Mouse (Mus musculus): ENCODE data around the gene Ube2i. TPM values are rescaled to one million over a fixed set of nuclear protein-coding genes. Genes with fewer than 3 reads are reported as not detected.
"Not testable (repeated sequence)": the region's sequence is repeated elsewhere in the genome, so short reads cannot be mapped to it uniquely, and the experiment has no call there.

The Ube2i gene
- polyA plus RNA-seq, 1 experiment from 2014 or later, result 781 TPM

- ATAC-seq (ENCODE audit: low FRiP score) (no peak), DNase-seq (ENCODE audit: low spot score) (no peak)
- 89% methylated on average over 16 of the region's 16 CpGs for WGBS
- Histone ChIP-seq H3K4me3 (ENCODE audit: low read depth, low read length) (no peak overlapping the region), H3K27ac (ENCODE audit: low read depth, low read length) (no peak overlapping the region), H3K9me3 (ENCODE audit: control insufficient read depth, low read length) (no peaks in the 10 kb centered on the region), H3K27me3 (ENCODE audit: control insufficient read depth, insufficient read depth, low read length) (no peaks in the 10 kb centered on the region), H3K9ac (ENCODE audit: low read depth, low read length) (no peak overlapping the region), H3K4me2 (replicated peaks; ENCODE audit: low read depth, low read length) (no peak overlapping the region), H3K4me1 (replicated peaks; ENCODE audit: control insufficient read depth, insufficient read depth, low read length) (peaks cover 7% of the 10 kb centered on the region), H3K36me3 (ENCODE audit: control insufficient read depth, insufficient read depth, low read length) (peaks cover 8% of the 10 kb centered on the region)
Observed at GRCm38 (mm10) chr17:25244239-25244638, 30.2 kb downstream of the Ube2i start.

DNA sequence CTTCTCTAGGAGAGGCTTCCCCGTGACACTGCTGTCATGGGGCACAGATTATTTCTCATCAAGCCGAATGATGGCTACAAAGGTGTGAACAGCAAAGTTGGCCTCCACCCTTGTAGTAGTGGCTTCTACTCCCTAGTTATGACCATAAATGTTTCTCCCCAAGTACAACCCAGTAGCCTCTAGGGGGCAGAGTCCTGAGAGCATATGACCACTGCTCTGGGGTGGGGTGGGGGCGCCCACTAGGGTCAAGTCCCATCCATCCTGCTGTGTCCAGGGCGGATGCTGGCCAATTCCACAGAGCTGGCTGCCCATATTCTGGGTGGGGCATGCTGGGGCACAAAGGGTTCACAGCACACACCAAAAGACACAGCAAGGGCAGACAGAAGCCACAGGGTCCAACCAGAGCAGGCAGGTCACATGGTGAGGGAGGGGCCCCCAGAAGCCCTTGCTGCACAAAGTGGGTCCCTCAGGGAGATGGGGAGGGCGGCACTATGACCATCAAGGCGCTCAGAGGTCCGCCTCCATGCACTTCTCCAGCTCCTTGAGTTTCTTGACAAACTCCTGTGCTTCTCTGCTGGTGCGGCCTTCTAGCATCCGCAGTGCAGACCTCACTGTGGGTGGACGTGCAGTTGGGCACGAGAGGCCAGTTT lies 31.2 kb downstream of the Ube2i start:
- Histone ChIP-seq H3K27me3 (ENCODE audit: control insufficient read depth, insufficient read depth, low read length) (no peaks in the 10 kb centered on the region), H3K9me3 (ENCODE audit: control insufficient read depth, low read length) (no peaks in the 10 kb centered on the region), H3K4me3 (ENCODE audit: low read depth, low read length) (no peak overlapping the region), H3K36me3 (ENCODE audit: control insufficient read depth, insufficient read depth, low read length) (peaks cover 8% of the 10 kb centered on the region), H3K9ac (ENCODE audit: low read depth, low read length) (no peak overlapping the region), H3K4me2 (replicated peaks; ENCODE audit: low read depth, low read length) (no peak overlapping the region), H3K27ac (ENCODE audit: low read depth, low read length) (no peak overlapping the region), H3K4me1 (replicated peaks; ENCODE audit: control insufficient read depth, insufficient read depth, low read length) (peaks cover 7% of the 10 kb centered on the region)
- no peak for ATAC-seq (ENCODE audit: low FRiP score)
- WGBS, result 80% methylated on average over 11 of the region's 11 CpGs
- no peak for DNase-seq (ENCODE audit: low spot score)

- peak within 1 kb of the TSS; percentile 92 for H3K4me2 ChIP-seq (replicated peaks; ENCODE audit: low read depth, low read length)
- H3K36me3 ChIP-seq (ENCODE audit: control insufficient read depth, insufficient read depth, low read length), result peaks cover 8% of the 10 kb centered on the region
- no peaks in the 10 kb centered on the region for H3K27me3 ChIP-seq (ENCODE audit: control insufficient read depth, insufficient read depth, low read length)
- peak within 1 kb of the TSS; percentile 99 for H3K9ac ChIP-seq (ENCODE audit: low read depth, low read length)
- no peaks in the 10 kb centered on the region for H3K9me3 ChIP-seq (ENCODE audit: control insufficient read depth, low read length)
- peak within 1 kb of the TSS; percentile 100 for H3K4me3 ChIP-seq (ENCODE audit: low read depth, low read length)
- peak within 1 kb of the TSS; percentile 70 for H3K27ac ChIP-seq (ENCODE audit: low read depth, low read length)
- peaks cover 7% of the 10 kb centered on the region for H3K4me1 ChIP-seq (replicated peaks; ENCODE audit: control insufficient read depth, insufficient read depth, low read length)
- peak; percentile 96 for DNase-seq (ENCODE audit: low spot score)
- ATAC-seq (ENCODE audit: low FRiP score), result peak; percentile 82
- under 1% methylated on average over 79 of the region's 80 CpGs for WGBS
Observed at GRCm38 (mm10) chr17:25239695-25240636, 34.5 kb downstream of the Ube2i start, which contains the start of the genes Gnptg and Tsr3. Gene Gnptg (minus strand): TSS chr17:25240124. Gene Tsr3 (plus strand): TSS chr17:25240170.

DNA sequence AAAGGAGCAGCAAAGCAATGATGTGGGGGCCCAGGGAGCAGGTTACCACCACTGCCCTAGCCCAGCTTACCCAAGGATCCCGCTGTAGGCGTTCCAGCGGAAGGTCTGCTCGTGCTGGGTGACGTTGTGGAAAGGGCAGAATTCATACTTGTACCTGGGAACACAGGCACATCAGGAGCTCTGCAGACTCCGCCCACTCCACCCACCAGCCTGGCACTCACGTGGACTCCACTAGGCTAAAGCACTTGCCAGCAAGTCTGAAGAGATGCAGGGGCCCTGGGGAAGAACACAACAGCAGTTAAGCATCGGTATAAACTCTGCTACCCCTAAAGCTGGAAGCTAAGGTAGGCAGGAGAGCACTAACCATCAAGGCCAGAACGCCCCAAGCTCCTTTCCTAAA lies 38.8 kb downstream of the Ube2i start:
- Histone ChIP-seq H3K36me3 (ENCODE audit: control insufficient read depth, insufficient read depth, low read length) (0 out of 2 replicates have a peak, but pooled peaks cover 4% of the 10 kb centered on the region), H3K4me2 (replicated peaks; ENCODE audit: low read depth, low read length) (no peak overlapping the region), H3K4me3 (ENCODE audit: low read depth, low read length) (no peak overlapping the region), H3K9ac (ENCODE audit: low read depth, low read length) (no peak overlapping the region), H3K9me3 (ENCODE audit: control insufficient read depth, low read length) (no peaks in the 10 kb centered on the region), H3K4me1 (replicated peaks; ENCODE audit: control insufficient read depth, insufficient read depth, low read length) (peaks cover 2% of the 10 kb centered on the region), H3K27ac (ENCODE audit: low read depth, low read length) (no peak overlapping the region), H3K27me3 (ENCODE audit: control insufficient read depth, insufficient read depth, low read length) (no peaks in the 10 kb centered on the region)
- ATAC-seq (ENCODE audit: low FRiP score), result no peak
- WGBS, result 83% methylated on average over 9 of the region's 9 CpGs
- no peak for DNase-seq (ENCODE audit: low spot score)

- not testable (repeated sequence) for ATAC-seq (ENCODE audit: low FRiP score); H3K36me3 ChIP-seq (ENCODE audit: control insufficient read depth, insufficient read depth, low read length)
Observed at GRCm38 (mm10) chr17:25231621-25232020, 42.8 kb downstream of the Ube2i start.

DNA sequence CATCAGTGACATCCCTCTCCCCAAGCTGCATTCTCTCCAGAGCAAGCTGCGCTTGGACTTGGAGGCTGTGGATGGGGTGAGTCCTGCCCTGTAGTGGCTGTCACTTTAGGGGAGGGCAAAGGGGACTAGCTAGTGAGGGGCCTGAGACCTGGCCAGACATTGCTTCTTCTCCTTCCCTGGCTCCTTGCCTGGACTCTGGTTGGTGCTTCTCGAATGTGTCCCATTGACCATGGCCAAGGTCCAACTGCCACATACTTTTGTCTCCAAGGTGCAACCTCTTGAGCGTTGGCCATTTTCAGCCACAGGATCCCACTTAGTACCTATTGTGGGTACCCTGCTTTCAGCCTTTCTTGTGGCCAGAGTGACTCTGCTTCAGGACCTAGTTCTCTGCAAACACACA lies 43.7 kb downstream of the Ube2i start:
- 93% methylated on average over 3 of the region's 3 CpGs for WGBS
- Histone ChIP-seq H3K36me3 (ENCODE audit: control insufficient read depth, insufficient read depth, low read length) (0 out of 2 replicates have a peak, but pooled peaks cover 4% of the 10 kb centered on the region), H3K4me3 (ENCODE audit: low read depth, low read length) (no peak overlapping the region), H3K9me3 (ENCODE audit: control insufficient read depth, low read length) (no peaks in the 10 kb centered on the region), H3K27me3 (ENCODE audit: control insufficient read depth, insufficient read depth, low read length) (no peaks in the 10 kb centered on the region), H3K4me1 (replicated peaks; ENCODE audit: control insufficient read depth, insufficient read depth, low read length) (no peaks in the 10 kb centered on the region), H3K9ac (ENCODE audit: low read depth, low read length) (no peak overlapping the region), H3K27ac (ENCODE audit: low read depth, low read length) (no peak overlapping the region), H3K4me2 (replicated peaks; ENCODE audit: low read depth, low read length) (no peak overlapping the region)
- no peak for DNase-seq (ENCODE audit: low spot score)
- no peak for ATAC-seq (ENCODE audit: low FRiP score)

More at GRCm38 (mm10) chr17:25231621-25232020, 42.8 kb downstream of the Ube2i start:
- not testable (repeated sequence) for H3K4me1 ChIP-seq (replicated peaks; ENCODE audit: control insufficient read depth, insufficient read depth, low read length); DNase-seq (ENCODE audit: low spot score); H3K9ac ChIP-seq (ENCODE audit: low read depth, low read length); H3K27ac ChIP-seq (ENCODE audit: low read depth, low read length); H3K4me3 ChIP-seq (ENCODE audit: low read depth, low read length); H3K4me2 ChIP-seq (replicated peaks; ENCODE audit: low read depth, low read length); H3K27me3 ChIP-seq (ENCODE audit: control insufficient read depth, insufficient read depth, low read length); H3K9me3 ChIP-seq (ENCODE audit: control insufficient read depth, low read length)
- WGBS, result 89% methylated on average over 5 of the region's 11 CpGs

DNA sequence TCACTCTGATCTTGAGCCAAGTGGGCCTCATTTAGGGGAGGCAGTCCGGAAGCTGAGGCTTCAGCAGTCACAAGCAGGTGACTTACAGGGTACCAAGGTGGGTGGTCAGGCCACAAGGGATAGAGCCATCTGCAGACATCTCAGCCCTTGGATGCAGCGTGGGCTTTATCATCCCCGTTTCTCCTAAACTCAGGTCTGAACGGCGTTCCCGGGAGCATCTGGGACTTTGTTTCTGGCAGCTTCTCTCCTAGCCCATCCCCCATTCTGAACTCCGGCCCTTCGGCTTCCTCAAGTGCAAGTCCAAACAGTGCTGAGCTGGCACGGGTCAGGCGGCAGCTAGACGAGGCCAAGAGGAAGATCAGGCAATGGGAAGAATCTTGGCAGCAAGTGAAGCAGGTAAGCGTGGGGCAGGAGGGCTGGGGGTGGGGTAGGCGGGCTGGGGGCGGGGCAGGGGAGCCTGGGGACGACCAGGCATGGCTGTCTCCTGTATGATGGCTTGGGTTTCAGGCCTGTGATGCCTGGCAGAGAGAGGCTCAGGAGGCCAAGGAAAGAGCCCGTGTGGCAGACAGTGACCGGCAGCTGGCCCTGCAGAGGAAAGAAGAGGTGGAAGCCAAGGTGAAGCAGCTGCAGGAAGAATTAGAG lies 44.3 kb downstream of the Ube2i start:
- H3K36me3 ChIP-seq (ENCODE audit: control insufficient read depth, insufficient read depth, low read length); H3K27me3 ChIP-seq (ENCODE audit: control insufficient read depth, insufficient read depth, low read length); H3K9ac ChIP-seq (ENCODE audit: low read depth, low read length); H3K4me1 ChIP-seq (replicated peaks; ENCODE audit: control insufficient read depth, insufficient read depth, low read length); H3K4me2 ChIP-seq (replicated peaks; ENCODE audit: low read depth, low read length); ATAC-seq (ENCODE audit: low FRiP score); H3K27ac ChIP-seq (ENCODE audit: low read depth, low read length); H3K9me3 ChIP-seq (ENCODE audit: control insufficient read depth, low read length); H3K4me3 ChIP-seq (ENCODE audit: low read depth, low read length); DNase-seq (ENCODE audit: low spot score): not testable (repeated sequence)
- 86% methylated on average over 12 of the region's 17 CpGs for WGBS

DNA sequence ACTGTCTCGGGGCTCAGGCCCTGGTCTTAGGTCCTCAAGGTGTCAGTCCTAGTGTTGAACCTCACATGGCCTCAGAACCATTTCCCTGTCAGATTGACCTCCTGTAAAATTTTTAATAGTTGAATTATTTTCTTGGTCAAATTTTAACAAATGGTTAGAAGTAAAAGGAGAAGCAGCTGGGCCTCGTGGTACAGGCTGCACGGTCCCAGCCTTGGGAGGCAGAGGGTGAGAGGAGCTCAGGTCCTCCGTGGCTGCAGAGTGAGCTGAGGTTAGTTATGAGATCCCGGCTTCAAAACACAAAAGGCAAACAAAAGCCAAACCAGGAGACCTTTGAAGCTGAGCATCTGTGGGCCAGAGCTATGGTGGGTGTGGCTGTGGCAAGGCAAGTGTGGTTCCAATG lies 46.4 kb downstream of the Ube2i start:
- DNase-seq (ENCODE audit: low spot score), result no peak
- H3K4me3 ChIP-seq (ENCODE audit: low read depth, low read length), result no peak overlapping the region
- no peak for ATAC-seq (ENCODE audit: low FRiP score)
- no peaks in the 10 kb centered on the region for H3K4me1 ChIP-seq (replicated peaks; ENCODE audit: control insufficient read depth, insufficient read depth, low read length)
- WGBS, result 86% methylated on average over 5 of the region's 5 CpGs
- H3K27me3 ChIP-seq (ENCODE audit: control insufficient read depth, insufficient read depth, low read length), result no peaks in the 10 kb centered on the region
- no peak overlapping the region for H3K4me2 ChIP-seq (replicated peaks; ENCODE audit: low read depth, low read length)
- H3K27ac ChIP-seq (ENCODE audit: low read depth, low read length), result no peak overlapping the region
- no peaks in the 10 kb centered on the region for H3K36me3 ChIP-seq (ENCODE audit: control insufficient read depth, insufficient read depth, low read length)
- H3K9me3 ChIP-seq (ENCODE audit: control insufficient read depth, low read length), result no peaks in the 10 kb centered on the region
- H3K9ac ChIP-seq (ENCODE audit: low read depth, low read length), result no peak overlapping the region
